Comparison of ENCODE assay signal across 9 mouse cellular contexts in the genomic region with DNA sequence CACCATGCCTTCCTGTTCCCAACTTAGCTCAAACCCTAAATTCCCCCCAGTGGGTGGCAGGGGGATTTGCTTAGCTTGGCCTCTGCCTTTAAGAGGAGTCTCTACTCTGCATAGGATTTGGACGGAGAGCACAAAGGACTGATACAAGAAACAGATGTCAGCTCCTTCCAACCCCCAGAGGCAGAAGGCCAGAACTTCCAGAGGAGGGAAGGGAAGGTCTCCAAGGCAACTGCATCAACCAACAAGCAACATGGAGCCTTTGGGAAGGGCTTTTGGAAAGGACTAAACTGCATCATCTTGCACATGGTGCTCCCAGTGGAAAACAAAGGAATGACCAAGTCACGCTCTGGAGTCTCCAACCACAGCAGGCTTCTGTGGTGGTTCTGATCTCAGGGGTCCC.
DNase-seq lines count a peak whose midpoint lies in the region; ATAC-seq lines count a peak whose summit lies in the region.
"Had no signal": no experiment of that assay in that cellular context is flagged by ENCODE, and none has a peak within 500 bp of the region (broad histone marks: within the 10 kb centered on the region; RNA-seq: fewer than 3 reads in every experiment).

No protein-coding gene starts in this region.

- intact Hi-C loops in heart, postnatal 36 days (cut with DNase I) = no loop called here

- peak overlapping the region; percentile 47 for H3K27ac ChIP-seq in hindbrain, embryonic 10.5 days
- no peak overlapping the region for H3K27ac ChIP-seq in hindbrain, embryonic 13.5 days
- no peak overlapping the region for H3K27ac ChIP-seq in liver, embryonic 11.5 days (ENCODE audit: low read depth, low read length)
- H3K27ac ChIP-seq: liver, embryonic 15.5 days had no signal

- H3K27me3 ChIP-seq in hindbrain, embryonic 10.5 days (ENCODE audit: insufficient read depth, poor library complexity, severe bottlenecking) = no peaks in the 10 kb centered on the region
- H3K27me3 ChIP-seq in hindbrain, embryonic 13.5 days = no peaks in the 10 kb centered on the region
- H3K27me3 ChIP-seq in liver, embryonic 11.5 days (replicated peaks; ENCODE audit: control insufficient read depth, insufficient read depth, low read length) = no peaks in the 10 kb centered on the region; the same call in 1 of the 2 replicates
- H3K27me3 ChIP-seq: liver, embryonic 15.5 days had no signal

- no peak overlapping the region for H3K4me2 ChIP-seq in hindbrain, embryonic 13.5 days
- no peak overlapping the region for H3K4me2 ChIP-seq in liver, embryonic 11.5 days
- H3K4me2 ChIP-seq: liver, embryonic 15.5 days had no signal

- H3K9ac ChIP-seq in hindbrain, embryonic 13.5 days = no peak overlapping the region
- H3K9ac ChIP-seq in liver, embryonic 11.5 days (ENCODE audit: low read depth, low read length) = no peak overlapping the region
- H3K9ac ChIP-seq: liver, embryonic 15.5 days had no signal

- no peaks in the 10 kb centered on the region for H3K9me3 ChIP-seq in hindbrain, embryonic 10.5 days
- no peaks in the 10 kb centered on the region for H3K9me3 ChIP-seq in hindbrain, embryonic 13.5 days
- H3K9me3 ChIP-seq in liver, embryonic 11.5 days (ENCODE audit: control insufficient read depth, low read length) = no peaks in the 10 kb centered on the region
- H3K9me3 ChIP-seq: liver, embryonic 15.5 days had no signal

- H3K4me3 ChIP-seq in hindbrain, embryonic 10.5 days = no peak overlapping the region
- no peak overlapping the region for H3K4me3 ChIP-seq in hindbrain, embryonic 13.5 days
- H3K4me3 ChIP-seq in liver, embryonic 11.5 days (ENCODE audit: low read depth, low read length) = no peak overlapping the region
- H3K4me3 ChIP-seq: liver, embryonic 15.5 days had no signal

- no peak for ATAC-seq in hindbrain, embryonic 13.5 days (ENCODE audit: low FRiP score)
- no peak for ATAC-seq in liver, embryonic 11.5 days (replicated peaks; ENCODE audit: low FRiP score)
- no peak for ATAC-seq in activated CD4-positive, CD25-positive, alpha-beta regulatory T cell, adult 4 months

- no peak for DNase-seq in hindbrain, embryonic 10.5 days (ENCODE audit: low spot score)
- peak; percentile 51 for DNase-seq in urinary bladder, postnatal 14 days (ENCODE audit: low spot score)
- no peak for DNase-seq in urinary bladder, postnatal 10 days (ENCODE audit: low spot score)
- DNase-seq in heart, postnatal 36 days = peak; percentile 59 to 67
- DNase-seq in liver, embryonic 11.5 days (ENCODE audit: low spot score) = no peak
- DNase-seq in right cerebral cortex, postnatal 14 days = no peak

- 59% methylated on average over 2 of the region's 2 CpGs for WGBS in hindbrain, embryonic 10.5 days
- WGBS in hindbrain, embryonic 13.5 days = 47% methylated on average over 2 of the region's 2 CpGs
- WGBS in liver, embryonic 11.5 days = 75% methylated on average over 2 of the region's 2 CpGs

- peaks cover 40% of the 10 kb centered on the region for H3K4me1 ChIP-seq in hindbrain, embryonic 10.5 days (replicated peaks)
- peaks cover 10% of the 10 kb centered on the region for H3K4me1 ChIP-seq in hindbrain, embryonic 13.5 days (replicated peaks)
- H3K4me1 ChIP-seq in liver, embryonic 11.5 days (replicated peaks; ENCODE audit: control insufficient read depth, insufficient read depth, low read length) = no peaks in the 10 kb centered on the region; the same call in 1 of the 2 replicates

- no peaks in the 10 kb centered on the region for H3K36me3 ChIP-seq in hindbrain, embryonic 10.5 days
- no peaks in the 10 kb centered on the region for H3K36me3 ChIP-seq in hindbrain, embryonic 13.5 days
- H3K36me3 ChIP-seq in liver, embryonic 11.5 days (ENCODE audit: control insufficient read depth, insufficient read depth, low read length) = no peaks in the 10 kb centered on the region

Comparison
In these comparisons a context has a peak if more than half of its experiments do, and no peak if none do; other contexts are left out.
1. DNase-seq: peak in urinary bladder, postnatal 14 days (single experiment) and heart, postnatal 36 days (2 of 2); none in hindbrain, embryonic 10.5 days (single experiment), urinary bladder, postnatal 10 days (single experiment), liver, embryonic 11.5 days (single experiment) and right cerebral cortex, postnatal 14 days (single experiment).